Mouse (Mus musculus): ENCODE measurements around the gene Ddost.

DNA sequence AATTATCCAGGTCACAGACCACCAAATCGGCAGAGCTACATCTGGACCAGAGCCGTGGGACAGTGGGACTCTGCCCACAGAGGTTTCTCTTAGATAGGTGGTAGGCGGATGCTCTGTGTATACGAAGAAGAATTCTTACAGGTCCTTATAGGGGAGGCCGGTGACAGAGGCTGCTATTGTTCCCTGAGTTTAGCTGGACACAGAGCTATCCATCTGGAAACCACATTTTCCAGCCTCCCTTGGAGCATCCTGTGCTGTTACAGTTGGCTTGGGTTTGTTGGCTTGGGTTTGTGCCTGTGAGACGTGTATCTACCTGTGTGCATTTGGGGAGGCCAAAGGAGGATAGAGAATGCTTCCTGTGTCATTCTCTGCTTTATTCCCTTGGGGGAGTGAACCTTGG is 48.2 kb downstream of the Ddost start:
- TF ChIP-seq CTCF (IDR thresholded peaks at IDR 0.05; ENCODE audit: low read depth, low read length) (no peak), GATA1 (IDR thresholded peaks at IDR 0.05; ENCODE audit: borderline replicate concordance, low read length) (no peak), GATA2 (IDR thresholded peaks at IDR 0.05; ENCODE audit: borderline replicate concordance, low read depth, low read length) (no peak), TAL1 (conservative IDR thresholded peaks at IDR 0.05; ENCODE audit: low read depth, low read length) (no peak)
